Mouse (Mus musculus) ES-Bruce4 (cell line): Measurements from ENCODE around the gene Syf2.

Experiments used
- CTCF ChIP-seq: IDR thresholded peaks from one replicate; pipeline ENCODE4 v1.8.1; 2011; ENCODE audit warnings: low read depth, low read length
- POLR2A ChIP-seq: IDR thresholded peaks from one replicate; pipeline ENCODE4 v1.8.1; 2011; ENCODE audit warnings: low read length; ENCODE audit not compliant: insufficient read depth

- TF ChIP-seq CTCF (no peak), POLR2A (no peak)
Observed at GRCm38 (mm10) chr4:134927815-134928463, 2.8 kb upstream of the Syf2 start.
